ENCODE assay signal across 9 mouse cellular contexts in genomic region chr3:108781238-108781883, GRCm38 (mm10). TPM values are rescaled to one million over a fixed set of nuclear protein-coding genes. Genes with fewer than 3 reads are reported as not detected.
A peak's percentile ranks its signal among the peaks of the same experiment; 100 is the strongest.
DNase-seq lines count a peak whose midpoint lies in the region; ATAC-seq lines count a peak whose summit lies in the region.
"Had no signal": no experiment of that assay in that cellular context is flagged by ENCODE, and none has a peak within 500 bp of the region (broad histone marks: within the 10 kb centered on the region; RNA-seq: fewer than 3 reads in every experiment).

No protein-coding gene starts in this region.

- no peak overlapping the region for H3K9ac ChIP-seq in forebrain, embryonic 11.5 days (ENCODE audit: low read length)
- no peak overlapping the region for H3K9ac ChIP-seq in embryonic facial prominence, embryonic 14.5 days (ENCODE audit: low read depth, low read length)
- H3K9ac ChIP-seq: neural tube, embryonic 12.5 days had no signal

- no peaks in the 10 kb centered on the region for H3K27me3 ChIP-seq in forebrain, embryonic 10.5 days (ENCODE audit: poor library complexity, severe bottlenecking)
- H3K27me3 ChIP-seq in forebrain, embryonic 11.5 days (ENCODE audit: control insufficient read depth, insufficient read depth, low read length), result no peaks in the 10 kb centered on the region
- H3K27me3 ChIP-seq in embryonic facial prominence, embryonic 14.5 days (replicated peaks; ENCODE audit: control insufficient read depth, insufficient read depth, low read length), result no peaks in the 10 kb centered on the region
- H3K27me3 ChIP-seq: neural tube, embryonic 12.5 days had no signal

- ATAC-seq in forebrain, embryonic 11.5 days (replicated peaks; ENCODE audit: low FRiP score), result no peak
- ATAC-seq in embryonic facial prominence, embryonic 14.5 days (ENCODE audit: low read depth), result peak; percentile 68

- peaks cover 14% of the 10 kb centered on the region for H3K9me3 ChIP-seq in forebrain, embryonic 10.5 days
- no peaks in the 10 kb centered on the region; the same call in 1 of the 2 replicates for H3K9me3 ChIP-seq in forebrain, embryonic 11.5 days (ENCODE audit: control insufficient read depth, low read length)
- H3K9me3 ChIP-seq in embryonic facial prominence, embryonic 14.5 days (ENCODE audit: control insufficient read depth, low read length), result peaks cover 12% of the 10 kb centered on the region

- WGBS in forebrain, embryonic 10.5 days, result 71% methylated on average over 10 of the region's 10 CpGs
- WGBS in forebrain, embryonic 11.5 days, result 68% methylated on average over 10 of the region's 10 CpGs
- WGBS in embryonic facial prominence, embryonic 14.5 days, result 35% methylated on average over 10 of the region's 10 CpGs

- peak overlapping the region; percentile 51 for H3K27ac ChIP-seq in forebrain, embryonic 10.5 days
- H3K27ac ChIP-seq in forebrain, embryonic 11.5 days (ENCODE audit: low read depth, low read length), result no peak overlapping the region
- peak overlapping the region; percentile 75 for H3K27ac ChIP-seq in embryonic facial prominence, embryonic 14.5 days (replicated peaks; ENCODE audit: low read depth, low read length)
- H3K27ac ChIP-seq: neural tube, embryonic 12.5 days had no signal

- H3K4me3 ChIP-seq in forebrain, embryonic 10.5 days, result no peak overlapping the region
- no peak overlapping the region for H3K4me3 ChIP-seq in forebrain, embryonic 11.5 days (ENCODE audit: low read depth, low read length)
- no peak overlapping the region for H3K4me3 ChIP-seq in embryonic facial prominence, embryonic 14.5 days (ENCODE audit: low read depth, low read length)
- H3K4me3 ChIP-seq: neural tube, embryonic 12.5 days had no signal

- H3K4me1 ChIP-seq in forebrain, embryonic 10.5 days, result peaks cover 13% of the 10 kb centered on the region
- no peaks in the 10 kb centered on the region for H3K4me1 ChIP-seq in forebrain, embryonic 11.5 days (replicated peaks; ENCODE audit: control insufficient read depth, insufficient read depth, low read length)
- H3K4me1 ChIP-seq in embryonic facial prominence, embryonic 14.5 days (ENCODE audit: control insufficient read depth, insufficient read depth, low read length), result peaks cover 18% of the 10 kb centered on the region
- H3K4me1 ChIP-seq: neural tube, embryonic 12.5 days had no signal

- H3K4me2 ChIP-seq in forebrain, embryonic 11.5 days (ENCODE audit: low read depth, low read length, severe bottlenecking), result no peak overlapping the region
- no peak overlapping the region for H3K4me2 ChIP-seq in embryonic facial prominence, embryonic 14.5 days (ENCODE audit: low read depth, low read length)
- H3K4me2 ChIP-seq: neural tube, embryonic 12.5 days had no signal

- no peaks in the 10 kb centered on the region for H3K36me3 ChIP-seq in forebrain, embryonic 10.5 days (replicated peaks)
- no peaks in the 10 kb centered on the region for H3K36me3 ChIP-seq in forebrain, embryonic 11.5 days (ENCODE audit: control insufficient read depth, insufficient read depth, low read length)
- no peaks in the 10 kb centered on the region for H3K36me3 ChIP-seq in embryonic facial prominence, embryonic 14.5 days (ENCODE audit: control insufficient read depth, insufficient read depth, low read length)
- H3K36me3 ChIP-seq: neural tube, embryonic 12.5 days had no signal

- DNase-seq in forebrain, embryonic 10.5 days (ENCODE audit: extremely low spot score, low spot score), result no peak
- no peak for DNase-seq in forebrain, embryonic 11.5 days (ENCODE audit: low spot score)
- DNase-seq in 416B (ENCODE audit: low read depth), result peak; percentile 81
- peak; percentile 80 for DNase-seq in embryonic facial prominence, embryonic 14.5 days (ENCODE audit: low spot score)
- DNase-seq in layer of hippocampus, adult 11-12 months (ENCODE audit: low spot score), result peak; percentile 72
- DNase-seq in lung, postnatal 10 days, result peak; percentile 71
- DNase-seq in retina, postnatal 1 day, result no peak
- no peak for DNase-seq in cerebellum, adult 11 months

RNA-seq across cellular contexts. Expression of gene Aknad1, which starts 41.9 kb away (rescaled TPM):
- polyA plus RNA-seq in forebrain, embryonic 10.5 days (2016; fragmentation: Nextera tagmentation; extraction: Ambion mirVana), result not detected in 2 replicates
- polyA plus RNA-seq in forebrain, embryonic 11.5 days (2014; fragmentation: Nextera tagmentation; extraction: Ambion mirVana), result not detected in 2 replicates
- polyA plus RNA-seq in embryonic facial prominence, embryonic 14.5 days (2014; fragmentation: Nextera tagmentation; extraction: Ambion mirVana), result 0.92 and 1.5 TPM in 2 replicates

RNA-seq across cellular contexts. Expression of gene Stxbp3, which starts 59.0 kb away (rescaled TPM):
- 23.9 and 24.4 TPM in 2 replicates for polyA plus RNA-seq in forebrain, embryonic 10.5 days (2016; fragmentation: Nextera tagmentation; extraction: Ambion mirVana)
- 22.5 and 24.8 TPM in 2 replicates for polyA plus RNA-seq in forebrain, embryonic 11.5 days (2014; fragmentation: Nextera tagmentation; extraction: Ambion mirVana)
- 35.3 and 35.7 TPM in 2 replicates for polyA plus RNA-seq in embryonic facial prominence, embryonic 14.5 days (2014; fragmentation: Nextera tagmentation; extraction: Ambion mirVana)

RNA-seq across cellular contexts. Expression of gene Gpsm2, which starts 59.3 kb away (rescaled TPM):
- polyA plus RNA-seq in forebrain, embryonic 10.5 days (2016; fragmentation: Nextera tagmentation; extraction: Ambion mirVana), result 103 and 104 TPM in 2 replicates
- 120 TPM in 2 replicates for polyA plus RNA-seq in forebrain, embryonic 11.5 days (2014; fragmentation: Nextera tagmentation; extraction: Ambion mirVana)
- polyA plus RNA-seq in embryonic facial prominence, embryonic 14.5 days (2014; fragmentation: Nextera tagmentation; extraction: Ambion mirVana), result 69.5 and 85.1 TPM in 2 replicates

Comparison
In these comparisons a context has a peak if more than half of its experiments do, and no peak if none do; other contexts are left out.
1. DNase-seq: peak in 416B (single experiment), embryonic facial prominence, embryonic 14.5 days (single experiment), layer of hippocampus, adult 11-12 months (single experiment) and lung, postnatal 10 days (single experiment); none in forebrain, embryonic 10.5 days (single experiment), forebrain, embryonic 11.5 days (single experiment), retina, postnatal 1 day (single experiment) and cerebellum, adult 11 months (single experiment).